Mouse (Mus musculus): ENCODE measurements at regions not wholly inside any gene's neighbourhood (a gene's known extent, or its start where the extent isn't known, plus 50 kb on each side); places are given as distances from the start of the nearest gene placed in this dataset.

- TF ChIP-seq CTCF (IDR thresholded peaks at IDR 0.05; ENCODE audit: low read depth) (no peak), EP300 (IDR thresholded peaks at IDR 0.05; ENCODE audit: low read depth) (no peak)
Observed at GRCm38 (mm10) chr8:112189698-112190097, 174.9 kb upstream of the Gm6793 start.
